Mouse (Mus musculus): Measurements from ENCODE around the gene Thnsl1.

GRCm38 (mm10) chr2:21164296-21164695, 41.2 kb upstream of the Thnsl1 start:
- no peak for TF ChIP-seq POLR2A (IDR thresholded peaks at IDR 0.05; ENCODE audit: low read depth, low read length)
- no peak for TF ChIP-seq CTCF (IDR thresholded peaks at IDR 0.05; ENCODE audit: extremely low read depth, insufficient read depth, insufficient read length, insufficient replicate concordance)
